Mouse (Mus musculus) ES-E14 (cell line): ENCODE results near the gene Ube2cbp. TPM values are rescaled to one million over a fixed set of nuclear protein-coding genes. Genes with fewer than 3 reads are reported as not detected.

Experiments used
- DNase-seq: peaks from one replicate; pipeline ENCODE4 v3.0.0-alpha.2; 2013; ENCODE audit warnings: low read depth, low spot score
- H3K27ac ChIP-seq: 2 replicates; pipeline ENCODE4 v1.5.1; 2012; ENCODE audit warnings: low read depth, mild to moderate bottlenecking, low read length, moderate library complexity, mixed read lengths; ENCODE audit not compliant: poor library complexity, insufficient read depth, severe bottlenecking
- H3K36me3 ChIP-seq: 2 replicates; pipeline ENCODE4 v1.6.1; 2012; ENCODE audit warnings: mild to moderate bottlenecking, low read length, moderate library complexity, mixed read lengths; ENCODE audit not compliant: control insufficient read depth, poor library complexity, insufficient read depth, severe bottlenecking
- H3K4me1 ChIP-seq, 2 experiments: fragments of 150-350 bp in 1 of 2; sonication (generic) in 1 of 2; 2 replicates each; pipeline ENCODE4 v1.6.1; 2012; ENCODE audit warnings: low read length in 2 of 2, mild to moderate bottlenecking in 1 of 2, mixed read lengths in 1 of 2; ENCODE audit not compliant: control insufficient read depth in 2 of 2, insufficient read depth in 2 of 2, poor library complexity in 1 of 2
- H3K4me3 ChIP-seq, 2 experiments: fragments of 150-350 bp in 1 of 2; sonication (generic) in 1 of 2; 2 replicates each; pipeline ENCODE4 v1.5.1; 2012; ENCODE audit warnings: low read length in 2 of 2, low read depth in 1 of 2, mild to moderate bottlenecking in 1 of 2, mixed read lengths in 1 of 2; ENCODE audit not compliant: insufficient read depth in 1 of 2, poor library complexity in 1 of 2, severe bottlenecking in 1 of 2
- H3K9ac ChIP-seq: 2 replicates; pipeline ENCODE4 v1.6.1; 2012; ENCODE audit warnings: low read depth, mild to moderate bottlenecking, low read length, mixed read lengths; ENCODE audit not compliant: poor library complexity, insufficient read depth, severe bottlenecking
- H3K9me3 ChIP-seq: fragments of 150-350 bp; sonication (generic); 2 replicates; pipeline ENCODE4 v1.6.1; 2012; ENCODE audit warnings: low read depth, mild to moderate bottlenecking, low read length; ENCODE audit not compliant: control insufficient read depth, insufficient read depth
- CHD2 ChIP-seq: IDR thresholded peaks from 2 replicates; pipeline ENCODE4 v1.6.1; 2014; ENCODE audit warnings: mild to moderate bottlenecking, low read depth, low read length, inconsistent platforms
- HCFC1 ChIP-seq: IDR thresholded peaks from 2 replicates; pipeline ENCODE4 v1.6.1; 2012; ENCODE audit warnings: low read length, inconsistent platforms, borderline replicate concordance; ENCODE audit not compliant: insufficient read depth
- MAFK ChIP-seq: IDR thresholded peaks from 2 replicates; pipeline ENCODE4 v1.6.1; 2014; ENCODE audit warnings: mild to moderate bottlenecking, low read depth, low read length, inconsistent platforms; ENCODE audit not compliant: insufficient read depth
- ZC3H11A ChIP-seq: IDR thresholded peaks from 2 replicates; pipeline ENCODE4 v1.6.1; 2012; ENCODE audit warnings: low read depth, mild to moderate bottlenecking, inconsistent platforms, low read length, borderline replicate concordance
- ZNF384 ChIP-seq: IDR thresholded peaks from 2 replicates; pipeline ENCODE4 v1.6.1; 2012; ENCODE audit warnings: low read depth, low read length, inconsistent platforms
- in situ Hi-C, 2 experiments: fragments of 600-800 bp; cut with MboI; formaldehyde crosslinking; loops; one replicate each; pipeline ENCODE4 v1.15.1; 2025; ENCODE audit warnings: low sequenced_read_pairs in 2 of 2, inconsistent platforms in 1 of 2; ENCODE audit not compliant: unreplicated experiment in 2 of 2
- total RNA-seq: library from RNA; depleted of rRNA; stranded (reverse); fragments of 300-350 nt; gene quantifications from 2 replicates; pipeline ENCODE4 v1.2.3, GENCODE M21; 2012

Gene Ube2cbp
- total RNA-seq, 1 experiment = 5.7 TPM

DNA sequence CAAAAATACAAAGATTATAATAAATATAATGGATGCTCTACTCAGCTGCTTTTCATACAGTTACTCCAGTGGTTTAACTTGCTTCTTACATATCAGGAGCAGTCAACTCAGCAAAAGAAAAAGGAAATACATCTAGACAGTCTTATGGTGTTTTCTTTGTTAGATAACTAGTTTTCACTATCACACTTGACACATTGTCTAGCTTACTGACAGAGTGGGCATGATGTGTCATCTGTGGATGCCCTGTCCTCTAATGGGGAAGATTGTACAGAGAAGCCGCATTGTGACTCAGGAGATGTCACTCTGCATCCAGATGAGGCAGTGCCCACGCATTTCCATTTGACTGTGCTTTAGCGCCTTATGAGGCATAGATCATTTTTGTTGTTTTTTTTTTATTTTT, 34.3 kb upstream of the Ube2cbp start:
- Histone ChIP-seq H3K4me3 (no peak overlapping the region), H3K27ac (no peak overlapping the region)

GRCm38 (mm10) chr9:86496261-86496660, 31.5 kb upstream of the Ube2cbp start:
- DNase-seq = no peak

More for the DNA sequence above, 34.3 kb upstream of the Ube2cbp start:
- Histone ChIP-seq H3K36me3 (no peaks in the 10 kb centered on the region), H3K4me1 (no peaks in the 10 kb centered on the region), H3K9ac (no peak overlapping the region), H3K9me3 (no peaks in the 10 kb centered on the region)
- no peak for TF ChIP-seq MAFK
- TF ChIP-seq CHD2 = no peak
- TF ChIP-seq HCFC1 = no peak
- no peak for TF ChIP-seq ZC3H11A
- no peak for TF ChIP-seq ZNF384
- no peak for DNase-seq
- in situ Hi-C loops = no loop called here

DNA sequence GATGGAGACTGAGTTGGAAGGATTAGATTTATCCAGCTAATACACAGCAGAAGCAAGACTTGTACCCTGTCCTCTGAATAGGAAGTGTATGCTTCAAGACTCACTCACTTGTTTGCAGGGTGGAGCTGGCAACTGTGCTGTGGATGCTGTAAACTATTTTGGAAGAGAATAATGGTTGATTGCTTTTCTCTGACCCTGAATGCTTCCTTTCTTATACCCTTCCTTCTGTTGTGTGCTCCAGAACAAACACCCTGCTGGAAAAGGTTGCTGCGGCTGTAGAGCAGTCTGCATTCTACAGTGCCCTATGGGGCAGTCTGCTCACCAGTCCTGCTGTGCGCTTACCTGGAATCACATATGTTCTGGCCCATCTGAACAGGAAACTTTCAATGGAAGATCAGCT, 27.0 kb upstream of the Ube2cbp start:
- H3K9ac ChIP-seq = no peak overlapping the region
- no peak overlapping the region for H3K27ac ChIP-seq
- in situ Hi-C loops = no loop called here
- no peaks in the 10 kb centered on the region for H3K9me3 ChIP-seq
- no peak overlapping the region for H3K4me3 ChIP-seq
- peaks cover 2 to 3% of the 10 kb centered on the region in 2 experiments; a peak in 2 of 4 replicates for H3K4me1 ChIP-seq
- TF ChIP-seq ZC3H11A (no peak), HCFC1 (no peak), CHD2 (no peak), MAFK (no peak)
- DNase-seq = no peak
- no peaks in the 10 kb centered on the region for H3K36me3 ChIP-seq

More at GRCm38 (mm10) chr9:86496261-86496660, 31.5 kb upstream of the Ube2cbp start:
- in situ Hi-C loops = no loop called here
- Histone ChIP-seq H3K9me3 (no peaks in the 10 kb centered on the region), H3K36me3 (no peaks in the 10 kb centered on the region), H3K27ac (no peak overlapping the region), H3K4me1 (peaks cover 2% of the 10 kb centered on the region in 2 experiments; a peak in 2 of 4 replicates), H3K9ac (no peak overlapping the region), H3K4me3 (no peak overlapping the region)
- TF ChIP-seq HCFC1 (no peak), CHD2 (no peak), MAFK (no peak), ZC3H11A (no peak), ZNF384 (no peak)

DNA sequence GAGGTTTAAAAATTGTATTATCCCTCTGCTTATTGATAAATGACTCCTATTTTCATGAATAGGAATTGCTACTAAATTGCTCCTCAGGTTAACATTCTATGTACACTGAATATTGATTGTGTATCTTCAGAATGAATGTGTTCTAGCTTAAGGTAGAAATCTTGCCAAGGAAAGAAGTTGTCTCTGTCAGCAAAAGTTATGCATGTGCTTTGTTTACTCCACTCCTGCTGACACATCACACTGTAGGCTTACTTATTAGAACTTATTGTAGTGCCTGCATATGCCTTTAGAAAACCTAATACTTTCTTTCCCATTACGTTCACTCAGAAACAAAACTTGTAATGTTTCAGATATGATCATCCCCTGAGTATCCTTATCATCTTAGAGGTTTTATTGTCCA, 17.5 kb upstream of the Ube2cbp start:
- H3K27ac ChIP-seq = no peak overlapping the region
- no peak for DNase-seq
- H3K4me3 ChIP-seq = no peak overlapping the region
- no peaks in the 10 kb centered on the region for H3K9me3 ChIP-seq
- no peak for TF ChIP-seq ZNF384
- no peak for TF ChIP-seq MAFK
- no peak for TF ChIP-seq CHD2
- no peak for TF ChIP-seq HCFC1
- no peak for TF ChIP-seq ZC3H11A
- no peaks in the 10 kb centered on the region for H3K4me1 ChIP-seq
- no peaks in the 10 kb centered on the region for H3K36me3 ChIP-seq
- in situ Hi-C loops = no loop called here
- H3K9ac ChIP-seq = no peak overlapping the region
